Mouse (Mus musculus) right cerebral cortex, adult 18-20 months (tissue): Measurements from ENCODE around the gene Smtnl2.
A peak's percentile ranks its signal among the peaks of the same experiment; 100 is the strongest.

ENCODE experiments used
- DNase-seq: peaks from one replicate; pipeline ENCODE4 v3.0.0; 2022; ENCODE audit warnings: mixed read lengths

The Smtnl2 gene

DNA sequence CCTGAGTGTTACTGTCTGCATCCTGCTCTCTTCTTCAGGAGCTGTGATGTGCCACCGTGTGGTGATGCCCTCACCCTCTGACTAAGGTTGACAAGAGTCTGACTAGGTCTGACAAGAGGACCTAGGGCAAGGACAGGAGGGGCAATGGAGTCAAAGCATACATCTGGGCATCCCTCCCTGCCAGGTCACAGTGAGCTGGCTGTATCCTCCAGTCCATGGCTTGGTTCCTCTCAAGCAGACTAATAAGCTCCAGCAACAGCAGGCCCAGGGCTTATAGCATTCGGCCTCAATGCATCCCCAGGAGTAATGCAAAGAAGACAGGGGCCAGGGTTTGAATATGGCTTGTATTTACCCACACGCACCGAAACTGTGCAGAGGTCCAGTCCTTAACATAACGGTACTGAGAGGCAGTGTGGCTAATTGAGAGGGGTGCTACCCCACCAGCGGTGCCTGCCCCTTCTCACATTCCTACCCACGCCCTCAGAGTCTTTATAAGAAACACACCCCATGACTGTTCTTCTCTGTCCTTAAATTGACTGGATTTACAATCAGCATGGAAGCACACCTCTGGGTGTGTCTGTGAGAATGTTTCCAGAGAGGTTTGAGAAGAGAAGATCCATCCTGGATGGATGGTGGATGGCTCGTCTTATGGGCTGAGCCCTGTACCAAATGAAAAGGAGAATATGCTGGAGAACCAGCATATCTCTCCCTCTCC is 13.5 kb downstream of the Smtnl2 start:
- no peak for DNase-seq

DNA sequence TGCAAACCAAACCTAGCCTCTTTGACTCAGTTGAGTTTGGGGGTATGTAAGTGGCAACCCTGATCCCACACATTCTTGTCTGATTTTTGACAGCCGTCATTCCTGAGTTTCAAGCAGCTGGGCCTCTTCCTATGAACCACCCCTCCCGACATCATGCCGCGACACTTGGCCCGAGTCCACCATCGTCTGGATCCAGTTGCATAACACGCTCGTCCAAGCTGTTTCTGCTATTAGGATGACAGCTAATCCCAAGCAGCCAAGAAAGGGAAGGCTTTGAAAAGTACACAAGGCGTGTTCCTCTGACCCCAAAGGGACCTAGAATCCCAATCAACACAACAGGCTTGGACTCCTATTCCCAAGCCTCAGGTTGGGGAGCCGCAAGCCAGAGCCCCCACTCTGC is 14.4 kb downstream of the Smtnl2 start:
- peak; percentile 11 for DNase-seq

DNA sequence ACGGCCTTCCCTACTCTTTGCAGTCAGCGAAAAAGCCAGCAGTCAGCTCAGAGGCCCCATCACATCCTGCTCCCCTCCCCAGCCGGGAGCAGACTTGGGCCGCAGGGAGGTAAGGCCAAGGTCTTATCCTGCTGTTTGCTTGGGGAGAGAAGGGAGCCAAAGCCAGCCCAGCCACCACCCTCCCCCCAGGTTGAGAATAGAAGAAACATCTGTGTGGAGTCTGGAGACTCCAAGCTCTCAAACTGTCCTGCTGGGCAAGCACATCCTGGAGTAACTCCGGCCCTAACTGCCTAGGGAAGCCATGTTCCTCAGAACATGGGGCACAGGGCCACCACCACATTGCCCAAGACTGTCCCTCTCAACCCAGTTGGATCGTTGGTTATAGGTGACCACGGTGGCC is 14.9 kb downstream of the Smtnl2 start:
- DNase-seq: no peak

DNA sequence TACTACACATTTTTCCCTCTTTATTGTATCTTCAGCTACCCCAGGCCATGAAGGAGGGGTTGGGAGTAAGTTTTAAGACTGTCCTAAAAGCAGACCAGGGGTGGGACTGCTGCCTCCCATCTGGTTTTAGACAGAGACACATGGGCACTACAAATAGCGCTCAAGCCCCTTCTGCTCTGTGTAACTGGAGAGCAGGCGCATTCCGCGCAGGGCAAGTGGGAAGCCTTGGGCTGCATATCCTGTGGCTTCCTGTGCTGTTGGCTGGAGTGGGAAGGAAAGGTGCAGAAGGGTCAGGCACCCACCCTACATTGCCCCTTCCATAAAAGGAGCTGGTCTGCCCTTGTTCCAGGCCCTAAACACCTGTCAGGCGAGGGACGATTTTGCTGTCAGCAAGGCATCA is 15.9 kb downstream of the Smtnl2 start:
- no peak for DNase-seq

DNA sequence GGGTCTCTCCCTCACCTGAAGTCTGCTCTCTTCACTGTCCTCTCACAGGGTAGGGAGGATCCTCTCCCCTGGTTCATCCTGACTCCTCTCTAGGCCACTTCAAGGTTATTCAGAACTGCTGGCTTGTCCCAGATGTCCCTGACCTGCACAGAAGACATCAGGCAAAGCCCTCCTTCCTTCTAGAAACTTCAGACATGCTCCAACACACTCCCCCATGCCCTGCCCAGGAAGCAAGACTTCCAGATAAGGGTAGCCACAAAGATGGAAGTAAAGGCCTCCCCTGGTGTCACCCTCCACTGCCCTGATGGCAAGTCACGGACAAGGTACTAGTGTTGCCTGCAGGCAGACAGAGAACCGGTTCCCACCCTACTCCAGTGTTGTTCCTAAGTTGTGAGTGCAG is 16.8 kb downstream of the Smtnl2 start:
- no peak for DNase-seq

DNA sequence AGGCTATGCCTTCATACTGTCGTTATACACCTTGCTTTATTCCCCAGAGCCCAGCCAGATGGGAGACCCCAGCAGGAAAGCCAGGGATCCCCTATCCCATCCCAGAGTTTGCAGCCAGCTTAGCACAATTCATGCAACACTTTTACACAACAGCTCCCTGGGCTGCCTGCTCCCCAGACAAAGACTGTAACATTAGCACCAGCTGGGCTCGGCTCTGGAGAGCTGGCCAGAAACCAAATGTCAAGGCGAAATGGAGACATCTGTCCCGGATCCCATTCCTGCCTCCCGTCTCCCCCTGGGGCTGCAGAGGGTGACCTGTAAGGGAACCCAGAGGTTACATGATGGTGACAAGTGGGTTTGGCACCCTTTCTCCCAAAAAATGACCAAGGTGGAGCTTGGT is 17.8 kb downstream of the Smtnl2 start:
- no peak for DNase-seq

DNA sequence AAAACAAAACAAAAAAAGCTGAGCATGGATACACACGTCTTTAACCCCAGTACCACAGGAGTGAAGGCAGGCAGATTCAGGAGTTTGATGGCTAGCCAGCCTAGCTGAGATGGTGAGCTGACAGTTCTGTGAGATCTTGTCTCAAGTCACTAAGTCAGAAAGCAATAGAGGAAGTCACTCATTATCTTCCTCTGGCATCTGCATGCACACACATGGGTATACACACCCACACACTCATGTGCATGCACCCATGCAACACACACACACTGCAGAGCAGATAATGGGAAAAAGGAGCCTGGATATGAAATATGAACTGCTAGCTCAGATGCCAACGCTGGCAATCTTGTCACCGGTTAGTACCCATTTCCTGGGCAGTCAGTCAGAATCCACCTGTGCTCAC is 18.3 kb downstream of the Smtnl2 start:
- DNase-seq: no peak

DNA sequence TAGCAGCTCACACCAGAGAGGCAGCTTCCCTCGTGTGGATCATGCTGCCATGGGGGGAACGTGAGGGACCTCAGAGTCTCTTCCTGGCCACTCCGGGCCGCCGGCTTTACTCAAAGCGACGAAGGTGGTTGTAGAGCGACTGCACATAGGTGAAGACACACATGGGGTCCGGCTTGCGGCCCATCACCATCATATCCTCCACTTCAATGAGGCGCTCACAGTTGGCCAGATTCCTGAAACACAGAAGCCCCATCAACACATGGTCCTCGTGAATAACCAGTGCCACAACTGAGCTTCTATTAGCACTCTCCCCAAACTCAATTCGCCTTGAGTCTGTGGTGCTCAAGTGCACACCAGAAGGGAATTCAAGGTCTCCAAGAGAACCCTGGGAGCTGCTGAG is 20.3 kb downstream of the Smtnl2 start:
- DNase-seq: no peak

DNA sequence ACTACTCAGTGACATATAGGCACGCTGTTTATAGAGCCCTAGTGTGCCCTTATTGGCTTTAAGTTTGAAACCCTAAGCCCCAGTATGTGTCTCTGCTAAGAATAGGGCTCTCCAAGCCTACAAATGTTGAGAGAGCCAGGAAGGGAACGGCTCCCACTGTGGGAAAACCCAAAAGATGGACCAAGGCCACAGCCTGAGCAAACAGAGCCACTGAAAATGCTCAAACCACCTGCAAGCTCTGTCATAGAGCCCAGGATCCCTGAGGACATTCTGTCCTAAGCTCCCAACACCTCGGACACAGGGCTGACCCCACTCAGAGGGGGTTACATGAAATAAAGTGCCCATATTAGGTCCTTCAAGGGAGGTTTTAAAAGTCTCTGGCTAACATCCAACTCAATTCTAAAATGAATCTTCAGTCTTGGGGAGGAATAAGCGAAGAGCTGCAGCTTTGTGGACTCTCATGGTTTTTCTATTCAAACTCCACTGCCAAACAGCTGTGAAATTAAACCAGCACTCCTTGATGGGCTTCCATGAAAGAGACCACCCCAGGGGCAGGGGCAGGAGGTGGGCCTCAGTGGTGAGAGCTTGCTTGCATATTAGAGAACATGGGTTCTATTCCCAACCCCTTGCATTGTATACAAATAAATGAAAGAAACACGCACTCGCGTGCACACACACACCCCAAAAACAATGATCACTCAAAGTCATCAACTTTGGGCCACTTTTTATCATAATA is 21.9 kb downstream of the Smtnl2 start:
- DNase-seq: no peak

DNA sequence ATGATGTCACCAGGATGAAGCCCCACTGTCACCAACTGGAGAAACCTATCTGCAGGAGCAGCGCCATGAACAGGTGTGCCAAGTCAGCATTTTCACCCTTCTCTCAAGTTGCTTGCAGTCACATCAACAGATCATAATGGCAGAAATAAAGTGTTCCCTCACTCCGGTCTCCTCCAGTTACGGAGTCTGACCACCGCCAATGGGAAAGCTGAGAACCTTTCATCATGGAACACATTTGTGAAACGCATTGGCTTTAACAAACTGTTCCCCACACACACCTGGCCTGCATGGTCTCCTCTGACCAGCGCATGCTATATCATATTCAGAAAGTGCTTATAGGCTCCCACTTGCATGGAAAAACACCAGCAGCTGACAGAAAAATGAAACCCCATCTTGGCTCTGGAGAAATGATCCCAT is 23.4 kb downstream of the Smtnl2 start:
- no peak for DNase-seq

DNA sequence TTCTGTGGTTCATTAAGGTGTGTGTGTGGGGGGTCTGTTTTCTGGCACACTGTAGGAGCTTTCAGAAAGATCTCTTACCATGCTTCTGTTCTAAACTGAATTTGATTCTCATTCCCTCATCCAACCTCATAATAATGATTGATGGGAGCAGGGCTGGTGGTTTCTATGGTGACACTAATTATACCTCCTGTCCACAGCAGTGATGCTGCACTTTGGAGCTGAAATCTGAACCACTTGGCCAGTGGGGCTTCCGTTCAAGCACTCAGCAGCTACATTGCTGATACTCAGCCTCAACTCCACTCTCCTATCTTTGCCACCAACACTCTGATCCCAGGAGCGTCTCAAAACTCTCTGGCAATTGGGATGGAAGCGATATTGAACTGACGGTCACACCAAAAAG is 32.2 kb downstream of the Smtnl2 start:
- no peak for DNase-seq

DNA sequence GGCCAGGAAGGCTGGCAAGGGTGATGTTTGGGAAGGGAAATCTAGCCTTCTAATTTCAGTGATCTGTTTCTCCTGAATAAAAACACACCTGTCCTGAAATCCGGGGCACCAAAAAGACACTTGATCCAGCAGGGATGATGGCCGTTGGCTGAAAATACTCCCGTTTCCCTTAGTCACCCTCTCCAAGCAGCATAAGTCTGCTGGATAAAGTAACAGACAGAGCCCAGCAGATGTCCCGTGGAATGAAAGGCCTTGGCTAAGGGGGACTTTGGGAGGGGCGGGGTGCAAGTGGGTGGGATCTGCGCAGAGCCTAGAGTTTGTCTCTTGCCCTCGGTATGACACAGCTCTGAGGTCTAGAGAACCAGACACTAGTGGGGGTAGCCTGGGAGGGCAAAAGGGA is 33.3 kb downstream of the Smtnl2 start:
- DNase-seq: no peak

DNA sequence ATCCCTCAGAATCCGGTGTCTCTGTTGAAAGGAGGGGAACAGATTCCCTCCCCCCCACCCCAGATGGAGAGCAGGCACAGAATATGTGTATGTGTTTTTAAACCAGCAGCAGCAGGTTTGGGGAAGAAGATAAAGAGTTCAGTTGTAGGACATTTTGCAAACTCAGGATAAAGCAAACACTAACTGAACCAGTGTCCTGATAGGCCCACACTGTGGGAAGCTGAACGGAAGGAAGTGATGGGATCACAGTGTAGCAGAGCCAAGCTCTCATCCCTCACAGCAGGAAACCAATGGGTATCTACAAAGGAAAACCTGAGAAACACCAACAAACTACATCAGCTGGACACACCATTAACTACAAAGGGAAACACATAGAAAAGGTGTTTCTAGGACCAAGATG is 35.0 kb downstream of the Smtnl2 start:
- no peak for DNase-seq

DNA sequence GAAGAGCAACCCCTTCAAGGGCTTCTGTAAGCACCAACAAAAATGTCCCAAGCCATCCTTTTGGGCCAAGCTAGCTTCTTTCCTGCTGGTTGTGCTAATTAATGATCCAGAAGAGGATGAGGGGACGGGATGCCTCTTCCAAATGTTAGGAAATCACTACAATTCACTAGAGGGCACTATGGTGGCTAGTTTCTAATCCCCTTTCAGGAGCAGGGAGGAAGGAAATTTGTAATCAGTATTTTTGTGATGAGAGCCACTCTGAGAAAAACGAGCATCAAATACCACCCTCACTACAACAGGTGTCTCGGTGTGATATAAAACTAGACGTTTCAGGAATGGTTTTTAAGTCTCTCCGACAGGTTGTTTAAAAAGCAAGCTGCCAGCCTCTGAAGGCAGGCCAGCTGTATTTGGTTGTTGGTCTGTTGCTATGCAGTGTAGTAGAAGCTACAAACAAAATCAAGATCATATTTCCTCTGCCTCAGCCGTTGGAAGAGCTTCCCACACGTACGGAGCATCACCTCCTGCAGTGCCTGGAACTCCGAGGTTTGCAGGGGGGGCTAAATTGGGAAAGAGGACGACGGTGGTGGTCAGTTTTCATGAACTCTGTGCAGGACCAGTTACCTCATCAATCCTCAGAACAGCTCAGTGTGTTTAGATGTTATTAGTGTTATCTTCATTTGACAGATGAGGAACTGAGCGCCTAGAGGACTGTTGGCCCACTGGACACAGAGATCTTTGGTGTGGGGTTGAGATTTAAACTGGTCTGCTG is 41.4 kb downstream of the Smtnl2 start:
- DNase-seq: no peak

DNA sequence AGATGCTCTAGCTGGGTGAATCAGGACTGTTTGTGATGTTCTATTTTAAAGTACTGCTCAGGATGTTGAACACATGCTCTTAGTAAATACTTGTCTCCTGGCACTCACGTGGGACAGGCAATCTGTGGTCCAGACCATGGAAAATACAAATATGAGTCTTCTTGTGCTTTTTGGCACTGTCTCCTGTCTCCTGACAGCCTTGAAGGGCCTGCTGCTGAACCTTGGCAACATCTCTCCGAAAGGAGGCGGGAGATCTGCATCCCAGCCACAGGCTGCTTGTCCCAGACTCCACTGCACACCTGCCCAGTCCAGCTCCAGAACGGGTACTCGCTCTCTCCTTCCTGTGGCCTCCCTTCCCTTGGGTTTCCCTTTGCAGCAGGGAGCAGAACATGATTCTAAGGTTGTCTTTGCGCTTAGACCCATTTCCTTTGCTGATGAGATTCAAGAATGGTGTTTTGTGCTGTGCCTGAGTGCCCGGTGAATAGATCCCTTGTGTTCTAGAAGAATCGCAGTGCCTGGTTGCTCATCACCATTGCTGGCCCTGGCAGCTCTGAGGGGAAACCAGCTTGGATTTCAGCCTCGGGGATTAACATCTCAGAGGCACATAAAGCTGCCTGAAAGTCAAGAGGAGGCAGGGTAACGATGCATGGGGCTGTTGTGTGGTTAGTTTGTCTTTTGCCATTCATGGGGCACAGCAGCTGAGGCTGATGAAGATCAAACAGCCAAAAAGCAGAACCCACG is 43.4 kb downstream of the Smtnl2 start:
- no peak for DNase-seq

DNA sequence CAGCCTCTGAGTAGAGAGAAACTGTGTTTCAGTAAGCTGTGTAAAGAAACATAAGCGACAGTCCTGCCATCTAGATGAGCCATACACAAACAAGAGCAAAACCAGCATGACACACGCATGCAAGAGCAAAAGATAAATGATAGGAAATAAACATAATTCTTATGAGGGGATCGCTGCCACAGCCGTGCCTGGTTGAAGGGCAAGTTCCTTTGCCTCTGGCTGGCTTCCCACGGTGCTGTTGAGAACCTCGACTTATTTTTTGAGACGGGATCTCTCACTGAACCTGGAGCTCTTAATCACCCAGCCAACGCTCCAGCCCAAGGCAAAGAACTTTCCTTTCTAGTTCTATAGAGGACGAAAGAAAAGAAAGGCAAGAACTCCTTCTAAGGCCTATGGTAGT is 45.4 kb downstream of the Smtnl2 start:
- no peak for DNase-seq

DNA sequence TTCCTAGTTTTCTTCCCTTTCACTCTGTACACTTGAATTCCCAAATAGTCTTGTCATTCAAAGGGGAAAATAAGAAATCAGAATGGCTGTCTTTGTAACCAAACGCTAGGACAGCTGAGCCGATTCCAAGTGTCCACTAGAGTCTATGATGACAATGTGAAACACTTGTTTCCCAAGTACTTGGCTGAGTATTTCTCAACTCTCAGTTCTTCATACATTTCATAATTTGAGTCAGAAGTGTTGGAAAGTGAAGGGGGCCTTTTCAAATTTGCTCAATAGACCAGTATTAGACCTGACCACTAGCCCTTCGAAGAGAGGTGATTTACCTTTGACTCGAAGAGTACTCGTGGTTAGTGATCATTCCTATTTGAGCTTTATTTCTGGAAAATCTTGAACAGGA is 47.0 kb downstream of the Smtnl2 start:
- no peak for DNase-seq

DNA sequence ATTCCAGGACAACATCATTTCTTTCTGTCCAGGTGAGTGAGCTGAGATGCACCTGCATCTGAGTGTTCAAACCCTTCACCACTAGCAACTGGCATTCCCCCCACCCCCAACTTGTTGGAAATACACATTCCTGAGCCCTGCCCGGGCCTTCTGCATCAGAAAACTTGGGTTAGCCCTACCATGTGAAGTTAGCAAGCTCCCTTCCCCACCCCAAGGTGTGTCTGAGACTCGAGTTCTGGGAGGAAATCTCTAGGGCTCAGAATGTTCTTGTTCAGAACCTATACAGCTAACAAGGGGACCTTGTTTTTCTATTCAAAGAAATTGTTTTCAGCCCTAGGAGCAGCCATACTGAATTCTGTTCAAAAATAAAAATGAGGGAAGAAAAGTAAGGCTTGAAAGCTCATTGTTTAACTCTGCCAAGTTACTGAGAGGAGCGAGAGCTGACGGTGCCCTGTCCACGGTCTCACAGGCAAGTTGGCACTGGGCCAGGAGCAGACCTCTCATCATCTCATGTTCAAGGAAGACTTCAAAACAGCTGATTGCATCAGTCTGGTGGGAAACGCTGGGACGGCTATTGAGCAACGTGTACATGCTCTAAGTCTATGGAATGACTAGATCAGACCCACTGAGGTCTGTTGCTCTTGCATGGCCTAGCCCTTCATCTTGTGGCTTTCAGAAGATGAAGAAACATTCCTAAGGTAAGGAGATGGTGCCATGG is 47.8 kb downstream of the Smtnl2 start:
- DNase-seq: no peak

DNA sequence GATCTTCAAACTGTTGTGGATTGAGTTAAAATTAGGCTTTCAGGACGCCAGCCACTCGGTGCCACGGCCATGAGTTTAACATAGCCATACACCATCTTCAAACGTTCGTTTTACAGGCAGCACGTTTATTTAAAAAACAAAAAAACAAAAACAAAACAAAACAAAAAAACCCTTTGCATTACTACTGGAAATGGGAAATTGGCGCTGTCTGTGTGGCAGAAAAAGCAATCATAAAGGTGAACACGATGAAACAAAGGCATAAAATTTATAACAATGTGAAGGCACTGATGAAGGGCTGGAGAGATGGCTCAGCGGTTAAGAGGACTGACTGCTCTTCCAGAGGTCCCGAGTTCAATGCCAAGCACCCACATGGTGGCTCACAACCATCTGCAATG is 49.2 kb downstream of the Smtnl2 start, which contains the start of gene Tekt1:
TSS of gene Tekt1 (minus strand) at position 96 of the 395 bp plus-strand sequence.
- DNase-seq: no peak

DNA sequence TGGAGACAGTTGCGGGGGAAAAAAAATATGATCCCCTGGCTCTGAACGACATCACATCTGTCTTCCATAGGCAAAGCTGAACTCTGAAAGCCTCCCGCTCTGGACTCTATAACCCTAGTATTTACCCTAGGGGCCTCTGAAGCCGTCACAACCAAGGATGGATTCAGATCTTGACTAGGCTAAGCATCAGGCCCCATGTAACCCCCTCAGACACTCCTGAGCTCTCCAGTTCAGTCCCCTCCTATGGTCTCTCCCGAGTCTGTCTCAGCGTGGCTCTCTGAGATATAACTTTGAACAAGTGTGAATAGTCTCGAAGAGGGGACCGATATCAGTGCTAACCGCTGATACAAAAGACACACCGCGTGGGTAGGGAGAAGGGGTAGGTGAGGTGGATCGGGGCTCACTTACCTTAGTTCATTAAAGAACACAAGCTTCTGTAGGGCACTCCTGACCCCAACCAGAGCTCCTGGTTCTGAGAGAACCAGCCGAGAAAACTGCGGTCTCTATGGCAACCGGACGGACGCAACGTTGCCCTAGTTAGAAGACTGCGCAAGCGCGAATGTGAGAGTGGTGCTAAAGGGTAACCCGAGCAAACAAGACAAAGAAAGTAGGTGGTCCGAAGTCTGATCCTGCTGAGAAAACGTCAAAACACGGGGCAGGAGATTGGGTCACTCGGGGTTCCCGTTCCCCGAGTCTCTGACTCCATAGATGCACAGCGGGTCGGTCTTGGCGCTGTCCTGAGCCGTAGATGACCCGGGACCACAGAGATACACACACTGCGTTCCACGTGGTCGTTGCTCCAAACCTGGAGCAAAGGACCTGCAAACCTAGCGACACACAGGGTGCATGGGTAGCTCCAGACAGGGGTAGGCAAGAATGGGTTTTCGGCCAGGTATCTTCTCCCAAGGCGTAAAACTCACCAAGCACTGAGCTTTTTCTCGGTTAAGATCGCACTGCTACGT is 49.8 kb downstream of the Smtnl2 start:
- DNase-seq: peak; percentile 80
